Mouse (Mus musculus) G1E-ER4 (cell line): ENCODE measurements around the gene Oaz2. TPM values are rescaled to one million over a fixed set of nuclear protein-coding genes. Genes with fewer than 3 reads are reported as not detected.

Experiments
- GATA1 ChIP-seq: IDR thresholded peaks from one replicate; pipeline ENCODE4 v1.8.0; 2012; ENCODE audit warnings: low read length, inconsistent platforms
- polyA plus RNA-seq: library from polyadenylated mRNA; stranded (reverse); fragments of >175 nt; gene quantifications from 2 replicates; pipeline ENCODE4 v1.2.3, GENCODE M21; 2012

Oaz2 gene
- 88.1 and 114 TPM in 2 replicates for polyA plus RNA-seq

- no peak for TF ChIP-seq GATA1
Measured at GRCm38 (mm10) chr9:65667701-65668100, at the start of gene Oaz2. TSS of gene Oaz2 (plus strand) at chr9:65668001.

- no peak for TF ChIP-seq GATA1
Measured at GRCm38 (mm10) chr9:65619311-65619710, 48.5 kb upstream of the Oaz2 start.

GRCm38 (mm10) chr9:65621196-65621595 is 46.6 kb upstream of the Oaz2 start:
- TF ChIP-seq GATA1: no peak

- no peak for TF ChIP-seq GATA1
Measured at GRCm38 (mm10) chr9:65621666-65622065, 46.1 kb upstream of the Oaz2 start.

GRCm38 (mm10) chr9:65622826-65623225 is 45.0 kb upstream of the Oaz2 start:
- no peak for TF ChIP-seq GATA1

GRCm38 (mm10) chr9:65624266-65624665 is 43.5 kb upstream of the Oaz2 start:
- TF ChIP-seq GATA1: no peak

GRCm38 (mm10) chr9:65629025-65629766 is 38.6 kb upstream of the Oaz2 start, which contains the start of gene Rbpms2:
TSS of gene Rbpms2 (plus strand) at chr9:65629648.
- TF ChIP-seq GATA1: no peak

GRCm38 (mm10) chr9:65629767-65630630 is 37.8 kb upstream of the Oaz2 start:
- TF ChIP-seq GATA1: no peak

GRCm38 (mm10) chr9:65630631-65631353 is 37.0 kb upstream of the Oaz2 start:
- TF ChIP-seq GATA1: no peak

- no peak for TF ChIP-seq GATA1
Measured at GRCm38 (mm10) chr9:65631354-65632021, 36.3 kb upstream of the Oaz2 start.

- TF ChIP-seq GATA1: no peak
Measured at GRCm38 (mm10) chr9:65635766-65636165, 32.0 kb upstream of the Oaz2 start.

- TF ChIP-seq GATA1: no peak
Measured at GRCm38 (mm10) chr9:65636926-65637325, 30.9 kb upstream of the Oaz2 start.

GRCm38 (mm10) chr9:65639065-65639464 is 28.7 kb upstream of the Oaz2 start:
- TF ChIP-seq GATA1: no peak

GRCm38 (mm10) chr9:65640838-65641410 is 26.9 kb upstream of the Oaz2 start:
- no peak for TF ChIP-seq GATA1
